Mouse (Mus musculus): ENCODE results near the gene Atp8b5. TPM values are rescaled to one million over a fixed set of nuclear protein-coding genes. Genes with fewer than 3 reads are reported as not detected.

Atp8b5 gene
- total RNA-seq, 4 experiments from 2014 or later: 0.61 to 1.3 (median 0.99) TPM

DNA sequence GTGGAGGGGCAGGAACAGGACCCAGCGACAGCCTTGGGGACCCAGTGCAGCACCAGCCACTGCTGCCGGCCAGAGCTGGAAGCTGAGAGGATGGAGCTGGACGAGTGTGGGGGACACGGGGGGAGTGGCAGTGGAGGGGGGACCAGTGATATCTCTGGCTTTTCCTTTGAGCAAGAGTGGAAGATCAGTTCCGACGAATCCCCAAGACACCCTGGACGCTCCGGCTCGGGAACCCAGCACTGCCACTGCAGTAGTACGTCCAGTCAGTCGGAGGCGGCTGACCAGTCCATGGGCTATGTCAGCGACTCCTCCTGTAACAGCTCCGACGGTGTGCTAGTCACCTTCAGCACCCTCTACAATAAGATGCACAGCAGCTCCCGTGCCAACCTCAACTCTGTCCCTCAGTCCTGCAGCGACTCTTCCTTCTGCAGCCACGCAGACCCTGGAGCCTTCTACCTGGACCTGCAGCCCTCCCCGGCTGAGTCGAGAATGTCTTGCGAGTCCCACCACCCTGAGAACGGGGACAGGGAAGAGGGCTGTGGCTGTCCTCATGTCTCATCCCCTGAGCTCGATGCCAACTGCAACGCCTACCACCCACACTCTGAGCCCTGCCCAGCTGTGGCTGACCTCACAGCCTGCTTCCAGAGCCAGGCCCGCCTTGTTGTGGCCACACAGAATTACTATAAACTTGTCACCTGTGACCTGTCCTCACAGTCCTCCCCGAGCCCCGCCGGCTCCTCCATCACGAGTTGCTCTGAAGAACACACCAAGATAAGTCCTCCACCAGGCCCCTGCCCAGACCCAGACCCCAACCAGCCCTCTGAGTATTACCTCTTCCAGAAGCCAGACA lies 148.5 kb downstream of the Atp8b5 start:
- no peak for DNase-seq

DNA sequence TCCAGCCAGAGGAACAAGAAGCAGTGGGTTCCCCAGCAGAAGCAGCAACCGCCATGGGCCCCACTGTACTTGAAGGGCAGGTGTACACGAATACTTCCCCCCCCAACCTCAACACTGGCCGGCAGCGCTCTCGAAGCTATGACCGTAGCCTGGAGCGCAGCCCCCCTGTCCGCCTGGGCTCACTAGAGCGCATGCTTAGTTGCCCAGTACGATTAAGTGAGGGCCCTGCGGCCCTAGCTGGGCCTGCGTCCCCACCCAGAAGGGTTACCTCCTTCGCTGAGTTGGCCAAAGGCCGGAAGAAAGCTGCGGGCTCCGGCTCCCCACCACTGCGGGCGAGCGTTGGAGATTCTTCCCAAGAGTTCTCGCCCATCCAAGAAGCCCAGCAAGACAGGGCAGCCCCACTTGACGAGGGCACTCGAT lies 149.1 kb downstream of the Atp8b5 start:
- no peak for DNase-seq

DNA sequence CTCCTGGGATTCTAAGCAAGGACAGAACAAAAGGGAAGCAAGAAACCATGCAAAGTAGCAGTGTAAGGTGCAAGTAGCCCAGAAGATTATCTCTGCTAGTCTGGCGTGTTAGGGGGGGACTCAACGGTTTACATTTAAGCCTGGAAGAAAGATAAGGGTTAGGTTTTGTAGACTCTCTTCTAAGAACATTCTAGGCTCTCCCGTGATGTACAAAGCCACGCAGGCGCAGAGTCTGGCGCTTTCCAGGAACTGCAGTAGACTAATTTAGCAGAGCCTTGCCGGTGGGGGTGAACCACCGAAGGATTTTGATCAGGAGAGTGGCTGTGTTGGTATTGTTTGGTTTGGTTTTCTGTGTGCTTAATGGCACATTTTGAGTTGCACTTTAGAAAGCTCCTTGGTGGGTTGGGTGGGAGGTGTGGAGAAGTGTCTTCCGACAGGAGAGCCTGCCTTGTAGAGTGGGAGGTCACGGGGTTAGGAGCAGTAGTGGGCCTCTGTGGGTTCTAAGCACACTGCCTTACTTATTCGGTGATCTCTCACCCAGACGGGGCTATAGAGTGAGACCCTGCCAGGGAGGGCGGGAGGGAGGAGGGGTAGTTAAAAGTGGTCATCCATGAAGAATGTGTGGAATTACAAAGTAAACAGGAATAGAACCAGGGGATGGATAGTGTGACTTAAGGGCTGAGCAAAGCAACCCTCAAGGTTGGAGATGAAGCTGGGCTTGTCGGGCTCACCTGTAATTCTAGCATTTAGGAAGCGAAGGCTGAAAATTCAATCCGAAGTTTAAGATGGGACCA lies 150.5 kb downstream of the Atp8b5 start:
- DNase-seq: no peak

DNA sequence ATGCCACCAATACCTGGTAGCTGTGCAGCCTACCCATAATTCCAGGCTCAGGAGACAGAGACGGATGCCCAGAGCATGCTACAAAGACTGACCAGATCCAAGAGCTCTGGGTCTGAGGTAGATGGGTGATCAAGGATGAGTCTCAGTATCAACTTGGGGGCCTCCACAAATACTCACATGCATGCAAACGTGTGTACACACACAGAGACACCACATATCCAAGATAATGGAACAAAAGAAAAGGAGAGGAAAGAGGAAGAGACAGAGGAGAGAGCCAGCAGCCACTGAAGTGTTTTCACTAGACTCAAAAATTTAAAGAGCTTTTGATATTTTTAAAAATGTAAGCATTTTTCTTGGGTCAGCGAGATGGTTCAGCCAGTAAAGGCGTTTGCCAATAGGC lies 151.5 kb downstream of the Atp8b5 start:
- DNase-seq: no peak

DNA sequence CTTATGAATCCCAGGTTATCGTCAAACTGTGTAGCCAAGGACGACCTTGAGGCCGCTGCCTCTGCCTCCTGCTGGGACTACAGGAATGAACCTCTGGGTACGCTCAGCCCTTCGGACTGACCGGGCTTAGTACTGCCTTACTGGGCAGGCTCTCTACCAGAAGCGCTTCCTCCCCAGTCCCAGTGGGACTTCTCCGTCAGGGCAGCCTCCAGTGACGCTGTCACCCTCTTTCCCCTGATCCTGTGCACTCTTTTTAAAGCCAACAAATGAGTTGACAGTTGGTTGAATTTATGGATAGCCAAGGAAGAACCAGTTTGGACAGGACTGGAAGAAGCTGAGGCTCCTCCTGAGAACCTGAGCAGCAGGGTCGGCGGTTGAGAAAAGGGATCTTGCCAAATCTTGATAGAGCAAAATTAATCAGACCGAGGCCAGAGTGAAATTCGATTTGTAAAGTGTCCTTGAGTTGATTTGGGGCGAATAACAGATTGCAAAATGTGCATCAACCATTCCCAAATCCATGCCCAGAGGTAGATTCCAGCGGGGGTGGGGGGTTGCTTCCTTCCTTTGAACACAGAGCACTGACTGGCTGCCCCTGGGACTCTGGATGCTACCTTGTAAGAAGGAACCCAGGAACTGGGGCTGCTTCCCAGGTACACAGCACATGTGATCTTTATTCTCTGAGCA lies 152.2 kb downstream of the Atp8b5 start:
- no peak for DNase-seq

DNA sequence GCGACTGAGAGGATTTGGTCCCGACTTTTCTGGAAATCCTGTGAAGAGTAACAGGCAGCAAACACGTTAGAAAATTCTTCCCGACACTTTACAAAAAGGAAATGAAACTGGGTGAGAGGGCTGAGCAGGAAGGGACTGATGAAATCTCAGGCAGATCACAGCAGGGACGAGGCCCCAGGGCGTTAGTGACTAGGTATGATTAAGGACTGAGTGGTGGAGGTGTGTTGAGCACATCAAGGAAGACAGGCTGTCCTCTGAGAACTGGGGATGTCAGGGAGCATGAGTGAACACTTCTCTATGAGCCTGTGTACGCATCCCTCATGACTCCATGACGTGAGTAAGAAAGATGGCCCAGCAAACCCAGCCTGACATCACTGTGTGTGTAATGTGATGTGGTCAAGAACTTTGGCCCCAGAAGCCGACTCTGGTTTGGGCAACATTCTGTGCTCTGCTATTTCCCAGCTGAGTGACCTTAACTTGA lies 152.9 kb downstream of the Atp8b5 start:
- DNase-seq: no peak

DNA sequence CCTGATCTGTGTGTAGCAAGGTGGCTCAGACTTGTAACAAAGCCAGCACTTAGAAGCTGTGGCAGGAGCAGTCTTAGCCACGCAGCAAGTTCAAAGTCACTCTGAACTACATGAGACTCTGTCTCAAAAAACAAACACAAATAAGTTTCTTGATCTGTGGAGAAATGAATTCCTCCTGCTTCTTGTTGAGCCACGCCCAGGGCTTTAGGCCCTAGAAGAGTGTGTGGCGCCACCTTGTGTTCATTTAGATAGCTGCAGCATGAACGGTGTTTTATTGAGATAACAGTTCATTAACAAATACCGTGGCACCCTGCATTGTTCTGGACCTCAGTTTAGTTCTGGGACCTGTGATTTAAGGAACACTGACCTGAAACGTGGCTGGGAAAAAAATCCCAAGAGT lies 153.3 kb downstream of the Atp8b5 start:
- peak; percentile 71 for DNase-seq

DNA sequence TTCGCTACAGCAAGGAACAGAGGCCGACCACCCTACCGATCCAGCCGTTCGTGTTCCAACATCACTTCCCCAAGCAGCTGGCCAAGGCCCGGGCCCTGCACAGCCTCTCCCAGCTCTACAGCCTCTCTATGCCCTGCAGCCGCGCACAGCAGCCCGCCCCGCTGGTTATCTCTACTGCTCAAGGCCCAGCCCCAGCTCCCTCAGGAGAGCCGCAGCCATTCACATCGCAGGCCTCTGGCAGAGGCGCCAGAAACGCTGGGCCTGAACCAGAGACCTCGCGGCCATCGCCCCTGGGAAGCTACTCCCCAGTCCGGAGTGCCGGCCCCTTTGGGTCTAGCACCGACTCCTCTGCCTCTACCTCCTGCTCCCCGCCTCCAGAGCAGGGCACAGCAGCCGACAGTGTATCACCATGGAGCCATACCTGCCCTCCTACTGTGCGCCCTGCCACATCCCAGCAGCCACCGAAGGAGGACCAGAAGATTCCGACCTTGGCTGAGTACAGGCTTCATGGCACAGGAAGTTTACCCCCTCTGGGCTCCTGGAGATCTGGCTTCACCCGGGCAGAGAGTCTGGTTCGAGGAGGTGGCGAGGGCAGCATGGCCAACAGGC lies 154.8 kb downstream of the Atp8b5 start:
- DNase-seq: no peak

Other genes with a start within 250 kb of the Atp8b5 start
- gene Pigo, start 241.3 kb upstream of the Atp8b5 start, total RNA-seq (2022): 10 to 100 TPM; 14.8 to 30.8 (median 22.5) TPM
- gene Stoml2, start 235.4 kb upstream of the Atp8b5 start, total RNA-seq (2022): 100 to 1,000 TPM; 204 to 262 (median 242) TPM
- 10 to 100 TPM; 49.5 to 64.9 (median 61.1) TPM for gene Fam214b, start 220.9 kb upstream of the Atp8b5 start, total RNA-seq (2022)
- gene Unc13b, start 208.2 kb upstream of the Atp8b5 start, total RNA-seq (2022): 10 to 100 TPM; 17.2 to 33.9 (median 22.9) TPM
- gene Rusc2, start 114.8 kb downstream of the Atp8b5 start, total RNA-seq (2022): 10 to 100 TPM; 38.8 to 46.9 (median 43.2) TPM
- gene Fam166b, start 162.0 kb downstream of the Atp8b5 start, total RNA-seq (2022): not detected
- 10 to 100 TPM; 55.1 to 64.9 (median 59.3) TPM for gene Tesk1, start 174.8 kb downstream of the Atp8b5 start, total RNA-seq (2022)
- gene Cd72, start 187.5 kb downstream of the Atp8b5 start, total RNA-seq (2022): 1 to 10 TPM; 1.6 to 5.6 (median 4.9) TPM
- gene Sit1, start 216.6 kb downstream of the Atp8b5 start, total RNA-seq (2022): under 1 TPM in 1 of 4 experiments, not detected in 3; 0.48 TPM
- 10 to 100 TPM; 60.5 to 81.9 (median 64.0) TPM for gene Ccdc107, start 225.7 kb downstream of the Atp8b5 start, total RNA-seq (2022)
- 1 to 10 TPM in 2 of 4 experiments, under 1 TPM in 2; 0.73 to 2.0 (median 1.2) TPM for gene Arhgef39, start 232.5 kb downstream of the Atp8b5 start, total RNA-seq (2022)
- gene Car9, start 239.8 kb downstream of the Atp8b5 start, total RNA-seq (2022): under 1 TPM in 3 of 4 experiments, not detected in 1; 0.32 to 0.68 (median 0.56) TPM

All from adrenal gland, adult 8-10 months (tissue).